Comparison of ENCODE assay signal across 8 mouse cellular contexts in genomic region chr11:106254767-106255166, GRCm38 (mm10). TPM values are rescaled to one million over a fixed set of nuclear protein-coding genes. Genes with fewer than 3 reads are reported as not detected.
DNase-seq lines count a peak whose midpoint lies in the region; ATAC-seq and TF ChIP-seq lines count a peak whose summit lies in the region.
"Had no signal": no experiment of that assay in that cellular context is flagged by ENCODE, and none has a peak within 500 bp of the region (broad histone marks: within the 10 kb centered on the region; RNA-seq: fewer than 3 reads in every experiment).

No protein-coding gene starts in this region.

- no peak for TF ChIP-seq CTCF in left cerebral cortex, adult 2 months (IDR thresholded peaks at IDR 0.05)
- no peak for TF ChIP-seq CTCF in embryonic fibroblast, embryonic 13.5 days (IDR thresholded peaks at IDR 0.05; ENCODE audit: borderline replicate concordance, insufficient read depth, low read length)

- no peak for TF ChIP-seq POLR2A in embryonic fibroblast, embryonic 13.5 days (IDR thresholded peaks at IDR 0.05; ENCODE audit: low read depth, low read length)

- H3K4me3 ChIP-seq in left cerebral cortex, adult 2 months = peak overlapping the region; percentile 74
- H3K4me3 ChIP-seq in embryonic fibroblast, embryonic 13.5 days (ENCODE audit: insufficient read depth, low read length) = peak overlapping the region; percentile 87
- peak overlapping the region; percentile 89 for H3K4me3 ChIP-seq in limb, embryonic 10.5 days
- H3K4me3 ChIP-seq in neural tube, embryonic 14.5 days (ENCODE audit: low read depth, low read length) = peak overlapping the region; percentile 68

- peak overlapping the region; percentile 44; the same call in 1 of the 2 replicates for H3K9ac ChIP-seq in neural tube, embryonic 14.5 days (replicated peaks; ENCODE audit: low read depth, low read length)

- peaks cover 4% of the 10 kb centered on the region; the same call in 1 of the 2 replicates for H3K4me1 ChIP-seq in embryonic fibroblast, embryonic 13.5 days (ENCODE audit: control insufficient read depth, insufficient read depth, low read length)
- H3K4me1 ChIP-seq in limb, embryonic 10.5 days = peaks cover 18% of the 10 kb centered on the region
- peaks cover 15% of the 10 kb centered on the region for H3K4me1 ChIP-seq in neural tube, embryonic 14.5 days (ENCODE audit: control insufficient read depth, insufficient read depth, low read length)

- peaks cover 76% of the 10 kb centered on the region for H3K36me3 ChIP-seq in limb, embryonic 10.5 days
- peaks cover 28% of the 10 kb centered on the region for H3K36me3 ChIP-seq in neural tube, embryonic 14.5 days (ENCODE audit: control insufficient read depth, insufficient read depth, low read length)

- no peak for ATAC-seq in neural tube, embryonic 14.5 days (ENCODE audit: low read depth)

- H3K4me2 ChIP-seq in neural tube, embryonic 14.5 days (ENCODE audit: low read depth, low read length) = peak overlapping the region; percentile 89

- no peaks in the 10 kb centered on the region for H3K27me3 ChIP-seq in limb, embryonic 10.5 days (ENCODE audit: low read depth, poor library complexity, severe bottlenecking)
- no peaks in the 10 kb centered on the region for H3K27me3 ChIP-seq in neural tube, embryonic 14.5 days (ENCODE audit: control insufficient read depth, insufficient read depth, low read length)

- WGBS in limb, embryonic 10.5 days = 30% methylated on average over 2 of the region's 2 CpGs
- WGBS in neural tube, embryonic 14.5 days = 19% methylated on average over 2 of the region's 2 CpGs

- no peak for DNase-seq in left cerebral cortex, adult 2 months (ENCODE audit: extremely low spot score in 1 of 2, low spot score in 2 of 2)
- DNase-seq in left cerebral cortex, postnatal 10 days (ENCODE audit: extremely low spot score in 1 of 2, low spot score in 2 of 2) = no peak
- peak; percentile 14 for DNase-seq in limb, embryonic 10.5 days (ENCODE audit: low spot score)
- DNase-seq in layer of hippocampus, adult 8-10 months (ENCODE audit: low spot score in 2 of 2) = no peak
- no peak for DNase-seq in thymus, postnatal 25 days
- DNase-seq: kidney, adult 11 months had no signal

- no peaks in the 10 kb centered on the region for H3K9me3 ChIP-seq in limb, embryonic 10.5 days (replicated peaks)
- H3K9me3 ChIP-seq in neural tube, embryonic 14.5 days (ENCODE audit: control insufficient read depth, low read length) = no peaks in the 10 kb centered on the region

- intact Hi-C loops in left cerebral cortex, adult 2 months (cut with DNase I) = loop anchor here (5.0 kb wide), 2 partner anchors 37 to 73 kb away; partner anchors contain the start of genes Ccdc47 and Ddx42
- intact Hi-C loops in left cerebral cortex, postnatal 10 days (cut with DNase I) = no loop called here

- H3K27ac ChIP-seq in left cerebral cortex, adult 2 months = peak overlapping the region; percentile 42; the same call in 1 of the 2 replicates
- no peak overlapping the region; the same call in 1 of the 2 replicates for H3K27ac ChIP-seq in embryonic fibroblast, embryonic 13.5 days (ENCODE audit: insufficient read depth, low read length)
- peak overlapping the region; percentile 91 for H3K27ac ChIP-seq in limb, embryonic 10.5 days
- no peak overlapping the region for H3K27ac ChIP-seq in neural tube, embryonic 14.5 days (ENCODE audit: low read depth, low read length)

RNA-seq across cellular contexts. Expression of gene Ftsj3, which starts 1.1 kb away (rescaled TPM):
- 10 to 100 TPM; 30.1 to 31.1 TPM for total RNA-seq in left cerebral cortex, adult 2 months (2021)
- total RNA-seq in left cerebral cortex, postnatal 10 days (2021) = 10 to 100 TPM; 31.0 to 32.8 TPM
- 49.5 and 60.5 TPM in 2 replicates for polyA plus RNA-seq in embryonic fibroblast, embryonic 13.5 days (2011; ENCODE audit: insufficient read length, low read depth, missing spikeins)
- 85.6 and 91.1 TPM in 2 replicates for polyA plus RNA-seq in limb, embryonic 10.5 days (2016; fragmentation: Nextera tagmentation; extraction: Ambion mirVana)
- 29.6 and 36.3 TPM in 2 replicates for polyA plus RNA-seq in neural tube, embryonic 14.5 days (2014; fragmentation: Nextera tagmentation; extraction: Ambion mirVana)
- 10 to 100 TPM; 28.9 to 33.3 (median 32.4) TPM for total RNA-seq in layer of hippocampus, adult 8-10 months (2022)

RNA-seq across cellular contexts. Expression of gene Psmc5, which starts 1.2 kb away (rescaled TPM):
- 100 to 1,000 TPM; 187 to 209 TPM for total RNA-seq in left cerebral cortex, adult 2 months (2021)
- total RNA-seq in left cerebral cortex, postnatal 10 days (2021) = 100 to 1,000 TPM; 127 to 134 TPM
- 141 and 156 TPM in 2 replicates for polyA plus RNA-seq in embryonic fibroblast, embryonic 13.5 days (2011; ENCODE audit: insufficient read length, low read depth, missing spikeins)
- polyA plus RNA-seq in limb, embryonic 10.5 days (2016; fragmentation: Nextera tagmentation; extraction: Ambion mirVana) = 415 and 441 TPM in 2 replicates
- polyA plus RNA-seq in neural tube, embryonic 14.5 days (2014; fragmentation: Nextera tagmentation; extraction: Ambion mirVana) = 300 and 322 TPM in 2 replicates
- 100 to 1,000 TPM; 164 to 180 (median 176) TPM for total RNA-seq in layer of hippocampus, adult 8-10 months (2022)

RNA-seq across cellular contexts. Expression of gene Smarcd2, which starts 18.0 kb away (rescaled TPM):
- 10 to 100 TPM; 16.5 to 18.8 TPM for total RNA-seq in left cerebral cortex, adult 2 months (2021)
- 10 to 100 TPM; 13.8 to 14.1 TPM for total RNA-seq in left cerebral cortex, postnatal 10 days (2021)
- polyA plus RNA-seq in embryonic fibroblast, embryonic 13.5 days (2011; ENCODE audit: insufficient read length, low read depth, missing spikeins) = 50.4 and 64.3 TPM in 2 replicates
- 66.4 and 72.6 TPM in 2 replicates for polyA plus RNA-seq in limb, embryonic 10.5 days (2016; fragmentation: Nextera tagmentation; extraction: Ambion mirVana)
- 10.3 and 21.4 TPM in 2 replicates for polyA plus RNA-seq in neural tube, embryonic 14.5 days (2014; fragmentation: Nextera tagmentation; extraction: Ambion mirVana)
- 10 to 100 TPM; 29.1 to 34.7 (median 31.2) TPM for total RNA-seq in layer of hippocampus, adult 8-10 months (2022)

RNA-seq across cellular contexts. Expression of gene Tcam1, which starts 21.7 kb away (rescaled TPM):
- not detected for total RNA-seq in left cerebral cortex, adult 2 months (2021)
- under 1 TPM; 0.21 to 0.22 TPM for total RNA-seq in left cerebral cortex, postnatal 10 days (2021)
- 0.16 and 0.18 TPM in 2 replicates for polyA plus RNA-seq in embryonic fibroblast, embryonic 13.5 days (2011; ENCODE audit: insufficient read length, low read depth, missing spikeins)
- 0.18 and 0.36 TPM in 2 replicates for polyA plus RNA-seq in limb, embryonic 10.5 days (2016; fragmentation: Nextera tagmentation; extraction: Ambion mirVana)
- 0.27 TPM in 1 of 2 replicates, not detected in the other for polyA plus RNA-seq in neural tube, embryonic 14.5 days (2014; fragmentation: Nextera tagmentation; extraction: Ambion mirVana)
- total RNA-seq in layer of hippocampus, adult 8-10 months (2022) = under 1 TPM in 2 of 4 experiments, not detected in 2; 0.16 to 0.20 TPM

RNA-seq across cellular contexts. Expression of gene Ddx42, which starts 38.0 kb away (rescaled TPM):
- total RNA-seq in left cerebral cortex, adult 2 months (2021) = 10 to 100 TPM; 63.4 to 68.7 TPM
- total RNA-seq in left cerebral cortex, postnatal 10 days (2021) = 10 to 100 TPM; 67.9 to 72.7 TPM
- 55.0 and 58.3 TPM in 2 replicates for polyA plus RNA-seq in embryonic fibroblast, embryonic 13.5 days (2011; ENCODE audit: insufficient read length, low read depth, missing spikeins)
- 94.9 and 108 TPM in 2 replicates for polyA plus RNA-seq in limb, embryonic 10.5 days (2016; fragmentation: Nextera tagmentation; extraction: Ambion mirVana)
- polyA plus RNA-seq in neural tube, embryonic 14.5 days (2014; fragmentation: Nextera tagmentation; extraction: Ambion mirVana) = 73.2 and 97.4 TPM in 2 replicates
- 10 to 100 TPM; 65.3 to 71.1 (median 69.4) TPM for total RNA-seq in layer of hippocampus, adult 8-10 months (2022)

Comparison
In these comparisons a context has a peak if more than half of its experiments do, and no peak if none do; other contexts are left out.
1. H3K27ac ChIP-seq: peak in left cerebral cortex, adult 2 months (single experiment) and limb, embryonic 10.5 days (single experiment); none in embryonic fibroblast, embryonic 13.5 days (single experiment) and neural tube, embryonic 14.5 days (single experiment).
2. Peak in every context shown above with its lines, with median percentiles within 50 percentile points of each other: H3K4me3 ChIP-seq.